Mouse (Mus musculus) ovary, postnatal 14 days (tissue): ENCODE measurements around the gene Traf4.
"Not testable (repeated sequence)": the region's sequence is repeated elsewhere in the genome, so short reads cannot be mapped to it uniquely, and the experiment has no call there.

ENCODE experiments used
- DNase-seq: peaks from one replicate; pipeline ENCODE4 v3.0.0; 2022; ENCODE audit warnings: low spot score

Gene Traf4

DNA sequence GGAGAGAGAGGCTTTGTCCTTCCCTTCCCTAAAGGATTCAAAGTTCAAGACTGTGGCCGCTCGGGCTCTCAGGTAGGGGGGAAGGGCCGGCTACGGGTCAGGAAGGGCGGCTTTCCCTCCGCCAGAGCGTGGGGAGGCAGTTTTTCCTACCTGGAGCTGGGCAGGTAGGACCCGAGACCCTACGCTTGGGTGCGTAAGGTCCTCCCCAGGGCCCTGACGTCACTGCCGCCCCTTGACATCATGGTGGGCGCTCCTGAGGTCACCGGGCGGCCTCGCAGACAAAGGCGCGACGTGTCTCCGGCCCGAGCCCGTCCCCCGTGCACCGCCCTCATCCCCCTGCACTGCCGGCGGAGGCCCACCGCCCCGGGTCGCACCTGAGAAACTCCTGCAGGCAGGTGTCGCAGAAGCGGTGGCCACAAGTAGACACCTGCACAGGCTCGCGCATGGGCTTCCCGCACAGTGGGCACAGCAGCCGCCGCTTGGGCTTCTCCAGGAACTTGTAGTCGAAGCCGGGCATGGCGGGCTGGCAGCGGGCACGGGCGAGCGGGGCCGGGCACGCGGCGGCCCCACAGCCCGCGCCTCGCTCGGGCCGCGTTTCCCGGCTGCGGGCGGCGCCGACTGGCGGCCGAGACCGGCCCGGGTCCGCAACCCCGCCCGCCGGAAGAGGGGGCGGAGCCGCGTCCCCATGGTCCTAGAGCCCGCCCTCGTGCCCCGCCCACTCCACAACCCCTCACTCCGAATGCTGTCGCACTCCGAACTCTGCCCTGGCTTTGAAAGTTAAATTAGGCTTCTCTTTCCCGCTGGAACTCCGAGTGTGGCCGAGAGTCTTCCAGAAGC lies at the start of gene Traf4:
Gene Traf4 (minus strand): TSS at position 666 of the 837 bp plus-strand sequence.
- DNase-seq = peak; percentile 73

DNA sequence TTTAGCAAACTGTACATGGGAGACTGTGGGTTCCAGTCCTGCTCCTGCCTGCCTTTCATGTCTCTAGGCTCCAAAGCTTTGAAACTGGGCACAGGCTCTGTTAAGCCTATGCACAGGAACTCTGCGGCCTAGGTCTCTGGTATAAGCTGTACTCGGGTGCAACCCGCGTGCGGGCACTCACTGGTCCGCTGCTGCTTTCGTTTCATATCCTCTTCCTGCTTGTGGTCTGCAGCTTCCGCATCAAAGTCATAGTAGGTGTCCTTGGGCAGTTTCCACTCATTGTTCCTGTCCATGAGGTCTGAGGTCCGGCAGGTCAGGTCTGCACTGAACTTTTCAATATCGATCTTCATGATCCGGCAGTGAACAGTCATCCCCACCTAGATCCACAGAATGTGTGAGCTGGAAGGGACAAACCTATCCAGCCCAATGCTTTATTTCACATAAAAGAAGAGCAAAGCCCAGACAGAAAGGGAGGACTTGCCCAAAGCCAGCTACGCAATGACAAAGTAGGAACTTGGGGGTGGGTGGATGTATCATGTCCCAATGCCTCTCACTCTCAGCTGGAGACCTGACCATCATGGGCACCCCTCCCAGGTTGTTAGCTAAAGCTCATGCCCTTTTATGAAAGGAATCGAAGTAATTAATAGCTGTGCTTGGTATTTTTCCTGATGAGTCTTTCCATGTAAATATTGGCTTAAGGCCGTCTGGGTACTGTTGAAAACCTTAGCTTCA lies 47.9 kb upstream of the Traf4 start:
- no peak for DNase-seq

DNA sequence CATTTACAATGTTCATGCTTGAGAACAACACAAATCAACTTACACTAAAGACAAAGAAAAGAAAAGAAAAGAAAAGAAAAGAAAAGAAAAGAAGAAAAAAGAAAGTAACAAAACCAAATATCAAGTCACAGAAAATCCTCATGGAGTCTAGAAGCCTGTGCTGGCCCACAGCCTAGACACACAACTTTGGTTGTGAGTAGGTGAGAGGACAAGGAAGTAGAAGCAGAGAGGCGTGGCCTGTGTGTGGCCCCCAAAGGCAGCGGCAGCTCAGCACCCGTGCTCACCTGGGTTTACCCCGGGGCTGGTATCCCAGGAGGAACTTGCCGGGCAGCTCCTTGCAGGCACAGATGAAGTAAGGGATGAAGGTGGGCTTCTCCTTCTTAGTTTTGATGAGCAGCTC lies 46.1 kb upstream of the Traf4 start:
- no peak for DNase-seq

GRCm38 (mm10) chr11:78210615-78211014 lies 45.2 kb upstream of the Traf4 start:
- no peak for DNase-seq

DNA sequence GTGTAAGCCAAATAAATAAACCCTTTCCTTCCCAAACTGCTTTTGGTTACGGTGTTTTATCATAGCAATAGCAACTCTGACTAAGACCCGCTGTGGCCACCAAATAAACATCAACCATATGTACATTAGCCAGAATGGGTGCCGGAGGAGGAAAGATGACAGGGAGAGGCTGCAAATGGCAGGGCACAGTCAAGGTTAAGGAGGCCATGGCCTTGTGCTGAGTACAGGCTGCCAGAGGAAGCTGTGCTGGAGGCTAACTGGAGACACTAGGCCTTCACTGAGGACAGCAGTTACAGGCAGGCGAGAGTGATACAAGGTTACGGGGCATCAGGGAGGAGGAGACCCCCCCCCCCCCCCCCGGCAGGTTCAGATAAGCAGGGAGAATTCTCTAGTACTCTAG lies 44.5 kb upstream of the Traf4 start:
- DNase-seq = no peak

- DNase-seq = no peak
Measured at GRCm38 (mm10) chr11:78207190-78207589, 41.8 kb upstream of the Traf4 start.

GRCm38 (mm10) chr11:78205361-78206206 lies 40.2 kb upstream of the Traf4 start:
- no peak for DNase-seq

- DNase-seq = no peak
Measured at GRCm38 (mm10) chr11:78204287-78204686, 38.9 kb upstream of the Traf4 start.

DNA sequence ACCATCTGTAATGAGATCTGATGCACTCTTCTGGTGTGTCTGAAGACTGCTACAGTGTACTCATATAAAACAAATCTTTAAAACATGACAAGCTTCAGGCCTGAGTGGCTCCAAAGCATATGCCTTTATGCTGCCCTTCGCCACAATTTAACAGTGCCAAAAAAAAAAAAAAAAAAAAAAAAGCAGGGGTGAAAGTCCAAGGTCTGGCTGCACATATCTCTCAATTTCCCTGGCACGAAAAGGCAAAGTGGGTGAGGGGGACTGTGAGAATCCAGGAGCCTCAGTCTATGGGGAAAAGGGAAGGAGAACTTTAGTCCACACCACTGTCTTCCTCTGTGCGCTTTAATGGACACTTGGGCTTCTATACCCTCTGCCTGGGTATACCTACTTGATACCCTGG lies 37.0 kb upstream of the Traf4 start:
- no peak for DNase-seq

DNA sequence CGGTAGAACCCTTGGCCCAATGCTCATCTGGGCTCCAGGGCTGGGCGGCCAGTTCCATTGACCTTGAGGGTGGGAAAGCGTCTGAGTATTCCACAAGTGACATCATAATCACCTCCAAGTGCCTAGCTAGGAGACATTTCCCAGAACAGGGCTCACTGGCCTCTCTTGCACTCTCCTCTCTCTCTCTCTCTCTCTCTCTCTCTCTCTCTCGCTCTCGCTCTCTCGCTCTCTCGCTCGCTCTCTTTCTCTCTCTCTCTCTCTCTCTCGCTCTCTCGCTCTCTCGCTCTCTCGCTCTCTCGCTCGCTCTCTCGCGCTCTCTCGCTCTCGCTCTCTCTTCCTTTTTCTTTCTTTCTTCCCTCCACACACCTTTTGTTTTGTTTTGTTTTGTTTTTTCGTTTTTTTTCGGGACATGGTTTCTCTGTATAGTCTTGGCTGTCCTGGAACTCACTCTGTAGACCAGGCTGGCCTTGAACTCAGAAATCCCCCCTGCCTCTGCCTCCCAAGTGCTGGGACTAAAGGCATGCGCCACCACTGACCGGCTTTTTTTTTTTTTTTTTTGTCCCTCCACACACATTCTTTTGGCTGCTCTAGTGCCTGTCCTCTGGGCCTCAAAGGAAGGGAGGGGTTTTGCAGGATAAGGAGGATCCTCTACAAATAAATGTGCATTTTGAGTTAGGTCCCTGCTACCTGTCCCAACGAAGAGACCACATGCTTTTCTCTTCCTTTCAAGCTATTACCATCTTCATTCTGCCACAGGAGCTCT lies 29.9 kb upstream of the Traf4 start:
- DNase-seq = no peak

DNA sequence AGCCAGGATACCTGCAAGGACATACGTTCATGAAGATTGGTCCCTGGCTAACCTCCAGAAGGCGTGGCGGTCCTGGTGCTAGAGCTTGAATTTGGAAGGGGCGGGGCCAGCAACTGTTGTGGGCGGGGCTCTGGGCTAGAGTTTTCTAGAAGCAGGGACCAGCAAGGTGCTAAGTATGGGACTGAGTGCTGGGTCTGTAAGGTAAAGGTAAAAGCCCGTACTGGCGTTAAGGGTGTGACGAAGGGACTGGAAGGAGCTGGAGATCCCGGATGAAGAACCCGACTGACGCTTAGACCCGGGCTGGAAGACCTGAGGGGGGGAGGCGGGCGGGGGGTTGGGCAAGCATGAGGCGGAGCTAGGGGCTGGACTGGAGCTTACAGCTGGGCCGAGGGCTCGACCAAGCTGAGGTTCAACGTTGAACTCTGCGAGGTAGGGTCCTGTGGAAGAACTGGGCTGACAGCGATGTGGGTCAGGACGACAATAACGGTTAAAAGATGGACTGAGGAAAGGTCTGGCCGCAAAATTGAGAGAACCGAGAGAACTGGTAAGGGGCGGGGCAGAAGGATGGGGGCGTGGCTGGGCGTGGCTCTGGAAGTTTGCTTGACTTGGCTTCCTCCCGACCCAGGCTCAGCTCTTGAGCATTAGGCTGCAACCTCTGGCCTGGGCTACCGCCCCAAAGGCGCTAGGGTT lies 29.2 kb upstream of the Traf4 start:
- DNase-seq = peak; percentile 76

- no peak for DNase-seq
Measured at GRCm38 (mm10) chr11:78193113-78193512, 27.7 kb upstream of the Traf4 start, which contains the start of gene Proca1. Proca1 (plus strand) TSS chr11:78193392.

- DNase-seq = no peak
Measured at GRCm38 (mm10) chr11:78190041-78190440, 24.7 kb upstream of the Traf4 start.

DNA sequence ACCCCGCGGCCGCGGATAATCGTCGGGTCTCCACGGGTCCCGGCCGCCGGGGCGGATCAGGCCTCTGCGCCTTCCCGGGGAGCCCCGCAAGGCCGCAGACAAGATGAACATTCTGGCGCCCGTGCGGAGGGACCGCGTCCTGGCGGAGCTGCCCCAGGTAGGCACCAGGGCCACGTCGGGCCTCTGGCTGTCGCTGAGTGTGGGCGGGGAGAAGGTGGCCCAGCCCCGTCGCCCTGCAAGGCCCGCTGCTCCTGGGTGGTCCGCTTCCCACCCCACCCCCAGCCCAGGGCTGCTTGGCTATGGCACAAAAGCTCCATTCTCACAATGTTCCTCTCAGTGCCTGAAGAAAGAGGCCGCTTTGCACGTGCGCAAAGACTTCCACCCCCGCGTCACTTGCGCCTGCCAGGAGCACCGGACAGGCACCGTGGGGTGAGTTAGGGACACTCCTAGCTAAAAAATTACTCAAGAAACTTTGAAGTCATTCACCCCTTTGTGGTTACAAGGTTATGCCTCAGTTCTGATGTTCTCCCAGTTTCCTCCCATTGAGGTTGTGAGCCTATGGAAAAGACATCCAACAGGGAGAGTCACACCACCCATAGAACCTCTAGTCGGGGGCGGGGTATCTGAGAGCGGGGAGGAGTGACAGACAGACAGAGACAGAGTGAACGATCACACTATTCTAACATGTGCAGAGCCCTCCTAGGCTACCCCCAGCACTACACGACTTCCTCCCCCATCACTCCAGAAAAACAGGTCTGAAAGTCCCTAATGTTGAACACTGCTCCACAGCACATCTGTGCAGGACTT lies 24.0 kb upstream of the Traf4 start:
- peak; percentile 70 for DNase-seq

DNA sequence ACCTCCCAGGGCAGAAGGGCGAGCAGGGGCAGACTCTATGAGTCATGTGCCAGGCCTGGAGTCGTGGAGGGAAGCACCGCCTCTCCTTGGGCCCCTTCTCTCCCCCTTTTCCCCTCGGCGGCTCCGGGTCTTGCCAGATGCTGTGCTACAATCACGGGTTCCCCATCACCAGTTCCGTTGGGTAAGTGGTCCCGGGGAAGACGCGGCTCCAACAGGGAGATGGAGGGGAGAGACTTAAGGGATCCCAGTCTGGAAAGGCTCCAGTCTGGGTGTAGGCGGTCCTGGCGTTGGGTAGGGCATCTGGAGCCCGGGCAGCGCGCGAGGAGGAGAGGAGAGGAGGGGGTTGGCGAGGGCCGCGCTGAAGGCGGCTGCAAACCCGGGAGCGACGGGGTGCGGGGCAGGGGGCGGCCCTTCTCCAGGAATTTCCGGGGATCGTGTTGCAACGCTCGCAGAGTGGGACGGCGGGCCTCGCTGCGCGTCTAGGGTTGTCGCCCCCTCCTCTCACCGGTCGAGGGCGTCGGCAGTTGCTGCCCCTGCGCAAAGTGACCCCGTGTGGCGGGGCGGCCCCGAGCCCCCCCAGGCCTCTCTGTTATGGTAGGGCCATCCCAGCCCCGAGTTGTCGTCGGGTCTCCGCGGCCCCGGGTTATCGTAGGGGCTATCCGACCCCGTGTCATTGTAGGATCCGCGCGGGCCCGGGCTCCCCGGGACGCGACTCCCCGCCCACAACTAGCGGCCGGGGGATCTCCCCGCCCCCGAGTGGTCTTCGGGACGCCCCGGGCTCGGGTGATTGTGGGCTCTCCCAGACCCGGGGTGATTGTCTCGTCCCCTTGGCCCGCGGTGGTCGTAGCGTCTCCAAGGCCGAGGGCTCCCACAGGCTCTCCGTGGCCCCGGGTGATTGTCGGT lies 23.2 kb upstream of the Traf4 start, which contains the start of gene Rab34:
Gene Rab34 (plus strand): TSS at position 100 of the 903 bp plus-strand sequence.
- DNase-seq = peak; percentile 75

DNA sequence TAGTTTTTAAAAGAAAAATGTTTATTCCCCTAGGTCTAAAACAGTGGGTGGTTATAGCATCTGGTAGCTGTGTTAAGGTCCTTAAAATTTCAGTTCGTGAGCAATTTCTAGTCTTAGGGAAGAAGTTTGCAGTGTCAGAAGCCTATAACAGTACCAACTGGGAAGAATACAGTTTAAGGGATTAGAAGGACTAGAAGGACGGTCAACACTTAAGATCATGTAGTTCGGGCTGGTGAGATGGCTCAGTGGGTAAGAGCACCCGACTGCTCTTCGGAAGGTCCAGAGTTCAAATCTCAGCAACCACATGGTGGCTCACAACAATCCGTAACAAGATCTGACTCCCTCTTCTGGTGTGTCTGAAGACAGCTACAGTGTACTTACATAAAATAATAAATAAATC lies 19.3 kb upstream of the Traf4 start:
- not testable (repeated sequence) for DNase-seq

DNA sequence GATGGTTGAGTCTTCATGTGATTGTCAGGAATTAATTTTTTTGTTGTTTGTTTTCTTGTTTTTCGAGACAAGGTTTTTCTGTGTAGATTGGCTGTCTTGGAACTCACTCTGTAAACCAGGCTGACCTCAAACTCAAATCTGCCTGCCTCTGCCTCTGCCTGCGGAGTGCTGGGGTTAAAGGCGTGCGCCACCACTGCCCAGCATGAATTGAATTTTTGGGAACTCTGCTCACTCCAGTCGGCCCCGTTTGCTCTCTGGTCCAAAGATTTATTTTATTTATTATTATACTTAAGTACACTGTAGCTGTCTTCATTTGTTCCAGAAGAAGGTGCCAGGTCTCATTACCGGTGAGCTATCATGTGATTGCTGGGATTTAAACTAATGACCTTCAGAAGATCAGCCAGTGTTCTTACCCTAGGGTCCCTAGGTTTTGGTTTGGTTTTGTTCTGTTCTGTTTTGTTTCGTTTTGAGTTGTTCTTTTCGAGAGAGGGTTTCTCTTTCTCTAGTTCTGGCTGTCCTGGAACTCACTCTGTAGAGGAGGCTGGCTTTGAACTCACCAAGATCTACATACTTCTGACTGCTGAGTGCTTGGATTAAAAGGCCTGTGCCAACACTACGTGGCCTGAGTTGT lies 18.6 kb upstream of the Traf4 start:
- DNase-seq = no peak
